Mouse (Mus musculus): ENCODE data around the gene Trim67. TPM values are rescaled to one million over a fixed set of nuclear protein-coding genes. Genes with fewer than 3 reads are reported as not detected.
A peak's percentile ranks its signal among the peaks of the same experiment; 100 is the strongest.

The Trim67 gene
- polyA plus RNA-seq, 1 experiment from 2014 or later, result 0.64 TPM

DNA sequence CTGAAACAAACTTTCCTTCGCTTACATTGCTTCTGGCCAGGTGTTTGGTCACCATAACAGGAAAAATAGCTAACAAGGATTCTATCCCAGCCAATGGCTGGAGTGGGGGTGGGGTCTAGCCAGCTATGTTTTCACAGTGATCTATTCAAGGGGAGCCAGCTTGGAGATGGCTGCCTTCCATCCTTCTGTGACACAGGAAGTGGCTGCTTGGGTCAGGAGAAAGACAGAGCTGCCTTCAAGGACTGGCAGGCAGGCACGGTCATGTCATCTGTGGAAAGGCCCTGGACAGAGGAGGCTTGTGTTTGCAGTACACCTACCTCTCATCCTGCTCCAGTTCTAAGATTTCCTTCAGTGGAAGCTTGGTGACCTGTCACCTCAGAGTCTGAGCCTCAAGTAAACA lies 20.5 kb upstream of the Trim67 start:
- Histone ChIP-seq H3K9me3 (no peaks in the 10 kb centered on the region), H3K4me2 (replicated peaks) (no peak overlapping the region), H3K27me3 (replicated peaks) (0 out of 2 replicates have a peak, but pooled peaks cover 3% of the 10 kb centered on the region), H3K27ac (no peak overlapping the region), H3K4me3 (replicated peaks) (no peak overlapping the region), H3K9ac (no peak overlapping the region), H3K36me3 (no peaks in the 10 kb centered on the region), H3K4me1 (replicated peaks) (0 out of 2 replicates have a peak, but pooled peaks cover 2% of the 10 kb centered on the region)
- 36% methylated on average over 2 of the region's 2 CpGs for WGBS
- ATAC-seq, result no peak

DNA sequence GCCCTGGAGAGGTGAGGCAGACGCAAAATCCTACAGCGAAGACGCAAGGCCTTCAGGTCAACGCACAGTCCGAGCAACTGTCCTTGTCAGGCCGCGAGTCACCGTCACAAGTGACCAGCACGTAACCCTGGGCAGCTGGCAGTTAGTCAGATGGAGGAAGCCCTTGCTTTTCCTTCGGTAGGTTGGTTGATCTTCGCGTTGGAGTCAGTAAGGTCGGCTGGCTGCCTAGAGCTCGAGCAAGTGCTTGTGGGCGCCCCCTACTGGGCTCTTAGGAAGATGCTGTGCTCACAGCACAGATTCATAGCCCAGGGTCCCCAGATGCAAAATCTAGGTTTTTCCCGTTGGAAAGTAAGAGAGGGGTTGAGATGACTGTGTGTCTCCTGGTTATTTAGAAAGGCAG lies 17.2 kb upstream of the Trim67 start:
- H3K4me1 ChIP-seq (replicated peaks), result 0 out of 2 replicates have a peak, but pooled peaks cover 2% of the 10 kb centered on the region
- H3K4me3 ChIP-seq (replicated peaks), result no peak overlapping the region
- no peaks in the 10 kb centered on the region for H3K9me3 ChIP-seq
- H3K9ac ChIP-seq, result no peak overlapping the region
- H3K27me3 ChIP-seq (replicated peaks), result 0 out of 2 replicates have a peak, but pooled peaks cover 3% of the 10 kb centered on the region
- peak; percentile 79 for ATAC-seq
- peak overlapping the region; percentile 54 for H3K4me2 ChIP-seq (replicated peaks)
- no peak overlapping the region for H3K27ac ChIP-seq
- WGBS, result 12% methylated on average over 16 of the region's 16 CpGs
- H3K36me3 ChIP-seq, result no peaks in the 10 kb centered on the region

DNA sequence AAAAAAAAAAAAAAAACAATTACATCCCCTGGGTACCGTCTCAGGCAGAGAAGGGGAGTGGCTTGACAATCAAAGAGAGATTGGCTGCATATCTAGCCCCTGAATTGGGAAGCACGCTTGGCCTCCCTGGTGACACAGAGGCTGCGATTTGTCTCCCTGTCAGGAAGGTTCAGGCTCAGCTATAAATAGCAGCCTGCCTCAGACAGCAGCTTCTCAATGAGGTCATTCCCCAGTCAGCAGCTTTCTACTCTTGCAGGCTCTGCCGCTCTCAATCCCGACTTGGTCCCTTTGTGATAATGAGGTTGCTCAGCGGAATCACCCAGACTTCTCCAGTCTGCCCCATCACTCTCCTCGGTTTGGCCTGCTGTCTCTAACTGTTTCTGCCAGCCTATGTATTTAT lies 12.7 kb upstream of the Trim67 start:
- Histone ChIP-seq H3K27me3 (replicated peaks) (0 out of 2 replicates have a peak, but pooled peaks cover 6% of the 10 kb centered on the region), H3K4me2 (replicated peaks) (no peak overlapping the region), H3K27ac (no peak overlapping the region), H3K4me3 (replicated peaks) (no peak overlapping the region), H3K9ac (no peak overlapping the region), H3K36me3 (no peaks in the 10 kb centered on the region), H3K4me1 (replicated peaks) (peaks cover 4% of the 10 kb centered on the region; the same call in 1 of the 2 replicates), H3K9me3 (no peaks in the 10 kb centered on the region)
- 8% methylated on average over 7 of the region's 7 CpGs for WGBS
- ATAC-seq, result peak; percentile 69; the same call in 1 of the 2 replicates

DNA sequence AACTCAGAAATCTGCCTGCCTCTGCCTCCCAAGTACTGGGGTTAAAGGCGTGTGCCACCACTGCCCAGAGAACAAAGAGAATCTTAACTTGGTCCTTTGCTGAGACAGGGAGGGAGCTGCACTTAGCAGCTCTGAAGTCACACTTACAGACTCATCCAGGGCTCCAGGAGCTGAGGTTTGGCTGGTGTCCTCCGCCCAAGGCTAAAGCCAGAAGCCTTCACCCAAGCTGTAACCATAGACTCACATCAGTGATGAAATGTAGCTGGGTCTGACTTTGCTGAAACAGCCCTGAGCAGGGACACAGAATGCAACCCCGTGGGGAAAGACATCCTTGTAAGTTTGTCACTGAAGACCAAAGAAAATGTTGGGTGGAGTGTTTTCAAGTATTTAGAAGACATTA lies 10.5 kb upstream of the Trim67 start:
- Histone ChIP-seq H3K27ac (no peak overlapping the region), H3K4me1 (replicated peaks) (peaks cover 2% of the 10 kb centered on the region; the same call in 1 of the 2 replicates), H3K4me3 (replicated peaks) (no peak overlapping the region), H3K36me3 (no peaks in the 10 kb centered on the region), H3K9ac (no peak overlapping the region), H3K4me2 (replicated peaks) (no peak overlapping the region), H3K27me3 (replicated peaks) (0 out of 2 replicates have a peak, but pooled peaks cover 3% of the 10 kb centered on the region), H3K9me3 (no peaks in the 10 kb centered on the region)
- no peak for ATAC-seq
- WGBS, result 77% methylated on average over 3 of the region's 3 CpGs

DNA sequence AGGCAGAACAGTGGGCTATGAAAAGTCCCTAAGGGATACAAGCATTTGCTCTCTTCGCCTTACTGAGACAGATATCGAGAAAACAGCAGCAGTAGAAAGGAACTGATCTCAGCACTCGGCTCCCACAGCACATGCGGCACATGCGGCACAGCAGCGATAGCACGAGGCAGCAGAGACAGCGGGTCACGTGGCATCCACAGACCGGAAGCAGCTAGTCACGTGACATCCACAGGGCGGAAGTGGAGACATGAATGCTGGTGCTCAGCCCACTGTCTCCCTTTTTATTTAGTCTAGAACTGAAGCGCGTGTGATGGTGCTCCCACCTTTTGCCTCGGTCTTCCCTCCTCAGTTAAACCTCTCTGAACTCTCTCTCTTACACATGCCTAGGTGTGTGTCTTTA lies 9.7 kb upstream of the Trim67 start:
- Histone ChIP-seq H3K4me1 (replicated peaks) (peaks cover 2% of the 10 kb centered on the region; the same call in 1 of the 2 replicates), H3K27ac (no peak overlapping the region), H3K4me2 (replicated peaks) (no peak overlapping the region), H3K4me3 (replicated peaks) (no peak overlapping the region), H3K27me3 (replicated peaks) (0 out of 2 replicates have a peak, but pooled peaks cover 3% of the 10 kb centered on the region), H3K9ac (no peak overlapping the region), H3K36me3 (no peaks in the 10 kb centered on the region), H3K9me3 (no peaks in the 10 kb centered on the region)
- no peak for ATAC-seq
- WGBS, result 88% methylated on average over 15 of the region's 15 CpGs

DNA sequence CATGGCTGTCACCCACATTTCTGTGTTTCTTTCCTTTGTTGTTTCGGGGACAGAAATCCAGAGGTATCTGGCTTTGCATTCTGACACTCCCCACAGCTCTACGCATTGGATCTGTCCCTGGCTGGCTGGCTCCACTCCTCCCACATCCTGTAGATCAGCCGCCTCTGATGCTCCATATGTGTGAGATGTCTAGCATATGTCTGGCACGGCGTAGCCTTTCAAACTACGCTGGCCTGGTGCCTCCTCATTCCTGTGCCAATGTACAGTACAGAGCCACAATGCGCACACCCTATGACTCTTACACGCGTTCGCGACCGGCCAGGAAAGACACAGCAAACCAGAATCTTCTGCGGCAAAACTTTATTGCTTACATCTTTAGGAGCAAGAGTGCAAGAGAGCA lies 8.3 kb upstream of the Trim67 start:
- Histone ChIP-seq H3K27me3 (replicated peaks) (0 out of 2 replicates have a peak, but pooled peaks cover 3% of the 10 kb centered on the region), H3K4me2 (replicated peaks) (no peak overlapping the region), H3K9me3 (no peaks in the 10 kb centered on the region), H3K4me1 (replicated peaks) (peaks cover 2% of the 10 kb centered on the region; the same call in 1 of the 2 replicates), H3K27ac (no peak overlapping the region), H3K9ac (no peak overlapping the region), H3K36me3 (no peaks in the 10 kb centered on the region), H3K4me3 (replicated peaks) (no peak overlapping the region)
- ATAC-seq, result no peak
- 87% methylated on average over 13 of the region's 13 CpGs for WGBS

DNA sequence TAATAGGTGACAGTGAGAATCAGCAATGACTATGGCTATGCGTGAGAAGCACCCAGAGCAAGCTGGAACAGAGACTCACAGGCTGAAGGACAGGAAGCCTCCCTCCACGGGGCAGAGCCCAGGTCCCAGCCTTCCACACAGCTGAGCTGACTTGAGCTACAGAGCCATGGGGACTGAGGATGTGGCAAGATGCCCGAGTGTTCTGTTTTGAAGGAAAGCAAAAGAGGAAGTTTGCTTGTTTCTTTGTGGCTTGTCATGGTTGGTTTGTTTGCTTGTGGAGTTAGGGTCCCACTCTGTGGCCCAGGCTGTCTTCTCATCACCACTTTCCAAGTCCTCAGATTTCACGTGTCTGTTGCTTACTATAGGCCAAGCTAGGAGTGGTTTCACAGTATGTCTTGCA lies 2.2 kb upstream of the Trim67 start:
- H3K4me3 ChIP-seq (replicated peaks), result no peak overlapping the region
- H3K36me3 ChIP-seq, result no peaks in the 10 kb centered on the region
- H3K27ac ChIP-seq, result no peak overlapping the region
- no peak overlapping the region for H3K4me2 ChIP-seq (replicated peaks)
- no peaks in the 10 kb centered on the region for H3K9me3 ChIP-seq
- 69% methylated on average over 4 of the region's 4 CpGs for WGBS
- no peak overlapping the region for H3K9ac ChIP-seq
- ATAC-seq, result no peak
- peaks cover 28% of the 10 kb centered on the region for H3K4me1 ChIP-seq (replicated peaks)
- H3K27me3 ChIP-seq (replicated peaks), result peaks cover 49% of the 10 kb centered on the region

DNA sequence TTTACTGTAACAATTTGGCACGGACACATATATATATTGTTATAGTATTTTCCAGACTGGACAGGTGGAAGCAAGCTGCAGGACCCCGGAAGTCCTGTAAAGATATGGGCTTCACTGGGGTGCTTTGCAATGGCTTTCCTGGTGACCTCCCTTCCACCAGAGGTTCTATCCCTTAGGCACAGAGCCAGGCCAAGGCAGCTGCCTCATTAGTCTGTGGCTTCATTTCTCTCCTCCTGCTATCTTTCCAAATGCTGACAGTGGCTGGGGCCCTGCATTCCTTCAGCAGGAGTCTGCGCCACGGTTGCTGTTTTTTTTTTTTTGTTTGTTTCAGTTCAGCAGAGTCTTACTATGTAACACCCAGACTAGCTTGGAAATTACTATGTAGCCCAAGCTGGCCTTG lies 1.1 kb upstream of the Trim67 start:
- Histone ChIP-seq H3K4me1 (replicated peaks) (peaks cover 28% of the 10 kb centered on the region), H3K27ac (no peak overlapping the region), H3K4me3 (replicated peaks) (peak overlapping the region; percentile 57), H3K9ac (no peak overlapping the region), H3K27me3 (replicated peaks) (peaks cover 58% of the 10 kb centered on the region), H3K9me3 (no peaks in the 10 kb centered on the region), H3K36me3 (no peaks in the 10 kb centered on the region), H3K4me2 (replicated peaks) (peak overlapping the region; percentile 100)
- 42% methylated on average over 4 of the region's 4 CpGs for WGBS
- ATAC-seq, result no peak

DNA sequence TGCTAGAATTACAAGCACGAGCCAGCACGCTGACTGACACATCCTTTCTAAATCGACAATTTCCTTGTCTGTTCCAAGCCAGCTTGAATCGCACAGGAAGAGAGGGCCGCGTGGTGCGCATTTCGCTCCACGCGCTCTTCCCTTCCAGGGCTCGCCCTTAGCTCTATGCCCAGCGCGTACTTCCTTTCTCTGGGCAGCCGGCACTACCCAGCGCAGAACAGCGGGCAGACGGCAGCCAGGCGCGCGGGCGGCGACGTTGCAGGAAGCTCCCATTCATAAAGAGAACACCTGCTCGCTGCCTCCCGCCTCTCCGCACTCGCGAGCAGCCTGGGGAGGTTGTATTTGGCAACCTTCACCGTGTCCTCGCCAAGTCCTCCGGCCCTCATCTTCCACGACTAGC lies 706 bp upstream of the Trim67 start:
- WGBS, result under 1% methylated on average over 31 of the region's 32 CpGs
- H3K9ac ChIP-seq, result no peak overlapping the region
- H3K36me3 ChIP-seq, result no peaks in the 10 kb centered on the region
- H3K4me1 ChIP-seq (replicated peaks), result peaks cover 28% of the 10 kb centered on the region
- no peak for ATAC-seq
- H3K4me2 ChIP-seq (replicated peaks), result peak overlapping the region; percentile 100
- H3K4me3 ChIP-seq (replicated peaks), result peak overlapping the region; percentile 57
- H3K9me3 ChIP-seq, result no peaks in the 10 kb centered on the region
- no peak overlapping the region for H3K27ac ChIP-seq
- H3K27me3 ChIP-seq (replicated peaks), result peaks cover 61% of the 10 kb centered on the region

DNA sequence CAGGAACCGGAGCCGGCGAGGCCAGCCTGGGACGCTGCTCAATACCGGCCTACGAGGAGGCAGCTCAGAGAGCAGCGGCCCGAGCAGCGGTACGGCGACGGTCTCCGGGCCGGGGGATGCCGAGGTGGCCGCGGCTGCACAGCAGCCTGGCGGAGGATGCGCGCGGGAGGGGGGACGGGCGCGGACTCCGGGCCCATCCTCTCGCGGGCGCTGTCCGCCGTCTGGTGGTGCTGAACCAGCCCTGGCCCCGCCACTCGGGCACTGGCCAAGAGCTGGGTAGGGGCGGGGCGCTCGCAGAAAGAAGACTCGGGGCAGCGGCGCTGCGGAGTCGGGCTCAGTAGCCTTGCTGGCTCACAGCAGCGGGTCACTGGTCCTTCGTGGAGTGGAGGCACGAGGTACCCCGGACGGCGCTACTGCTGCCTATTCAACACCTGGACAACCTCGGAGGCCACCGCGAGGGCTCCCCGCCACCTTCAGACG lies 320 bp downstream of the Trim67 start:
- Histone ChIP-seq H3K27me3 (replicated peaks) (peaks cover 64% of the 10 kb centered on the region), H3K9ac (peak overlapping the region; percentile 24; the same call in 1 of the 2 replicates), H3K36me3 (no peaks in the 10 kb centered on the region), H3K4me2 (replicated peaks) (peak overlapping the region; percentile 100), H3K4me3 (replicated peaks) (peak overlapping the region; percentile 57), H3K27ac (peak overlapping the region; percentile 48; the same call in 1 of the 2 replicates), H3K9me3 (no peaks in the 10 kb centered on the region), H3K4me1 (replicated peaks) (peaks cover 28% of the 10 kb centered on the region)
- WGBS, result under 1% methylated on average over 51 of the region's 51 CpGs
- peak; percentile 92 for ATAC-seq

DNA sequence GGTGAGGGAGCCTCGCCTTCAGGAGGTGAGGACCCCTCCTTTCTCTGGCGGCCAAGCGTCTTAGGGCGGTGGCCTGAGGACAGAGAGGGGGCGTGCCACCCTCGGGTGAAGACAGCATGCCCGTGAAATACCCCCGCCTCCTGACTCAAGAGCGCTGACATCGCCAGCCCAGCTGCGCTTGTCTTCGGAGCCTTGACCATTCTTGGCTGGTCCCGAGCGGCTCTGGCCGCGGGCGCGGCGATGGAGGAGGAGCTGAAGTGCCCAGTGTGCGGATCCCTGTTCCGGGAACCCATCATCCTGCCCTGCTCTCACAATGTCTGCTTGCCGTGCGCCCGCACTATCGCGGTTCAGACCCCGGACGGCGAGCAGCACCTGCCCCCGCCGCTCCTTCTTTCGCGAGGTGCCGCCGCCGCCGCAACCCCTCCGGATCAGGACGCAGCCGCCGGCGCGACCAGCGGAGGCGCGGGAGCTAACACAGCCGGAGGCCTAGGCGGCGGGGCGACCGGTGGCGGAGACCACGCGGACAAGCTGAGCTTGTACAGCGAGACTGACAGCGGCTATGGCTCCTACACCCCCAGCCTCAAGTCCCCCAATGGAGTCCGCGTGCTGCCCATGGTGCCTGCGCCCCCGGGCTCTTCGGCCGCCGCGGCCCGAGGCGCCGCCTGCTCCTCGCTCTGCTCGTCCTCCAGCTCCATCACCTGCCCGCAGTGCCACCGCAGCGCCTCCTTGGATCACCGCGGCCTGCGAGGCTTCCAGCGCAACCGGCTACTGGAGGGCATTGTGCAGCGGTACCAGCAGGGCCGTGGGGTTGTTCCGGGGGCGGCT lies 981 bp downstream of the Trim67 start:
- Histone ChIP-seq H3K4me2 (replicated peaks) (peak overlapping the region; percentile 100), H3K27ac (no peak overlapping the region), H3K27me3 (replicated peaks) (peaks cover 64% of the 10 kb centered on the region), H3K4me3 (replicated peaks) (peak overlapping the region; percentile 57), H3K9me3 (no peaks in the 10 kb centered on the region), H3K9ac (0 out of 2 replicates have a peak overlapping the region, but pooled peaks have one; percentile 2), H3K36me3 (no peaks in the 10 kb centered on the region), H3K4me1 (replicated peaks) (peaks cover 28% of the 10 kb centered on the region)
- WGBS, result under 1% methylated on average over 81 of the region's 81 CpGs
- ATAC-seq, result peak; percentile 61

DNA sequence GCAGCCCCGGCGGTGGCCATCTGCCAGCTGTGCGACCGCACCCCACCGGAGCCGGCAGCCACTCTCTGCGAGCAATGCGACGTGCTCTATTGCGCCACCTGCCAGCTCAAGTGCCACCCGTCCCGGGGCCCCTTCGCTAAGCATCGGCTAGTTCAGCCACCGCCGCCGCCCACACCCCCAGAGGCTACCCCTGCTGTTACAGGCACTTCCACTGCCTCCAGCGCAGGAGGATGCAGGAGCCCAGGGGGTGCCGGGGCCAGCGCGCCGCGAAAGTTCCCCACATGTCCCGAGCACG lies 1.5 kb downstream of the Trim67 start:
- Histone ChIP-seq H3K4me2 (replicated peaks) (peak overlapping the region; percentile 100), H3K27me3 (replicated peaks) (peaks cover 64% of the 10 kb centered on the region), H3K27ac (no peak overlapping the region), H3K36me3 (no peaks in the 10 kb centered on the region), H3K9me3 (no peaks in the 10 kb centered on the region), H3K4me3 (replicated peaks) (peak overlapping the region; percentile 57), H3K4me1 (replicated peaks) (peaks cover 28% of the 10 kb centered on the region), H3K9ac (no peak overlapping the region)
- no peak for ATAC-seq
- WGBS, result under 1% methylated on average over 25 of the region's 25 CpGs

All from intestine, embryonic 15.5 days (tissue).